Mouse (Mus musculus) liver, embryonic 16.5 days (tissue): ENCODE data around the gene Kcnn3. TPM values are rescaled to one million over a fixed set of nuclear protein-coding genes. Genes with fewer than 3 reads are reported as not detected.

Experiments used
- ATAC-seq: fragments of 200-750 bp; cut with Nextera tagmentation; 2 replicates; pipeline ENCODE4 v1.8.0; 2017; ENCODE audit warnings: low read depth, mild to moderate bottlenecking, moderate number of reproducible peaks, moderate library complexity
- H3K27ac ChIP-seq: fragments of 300-500 bp; sonication (generic); 2 replicates; pipeline ENCODE4 v1.5.1; 2014; ENCODE audit warnings: mild to moderate bottlenecking, low read length
- H3K27me3 ChIP-seq: fragments of 300-500 bp; sonication (generic); 2 replicates; pipeline ENCODE4 v1.6.1; 2014; ENCODE audit warnings: low read depth, low read length, mixed read lengths; ENCODE audit not compliant: control insufficient read depth, insufficient read depth
- H3K36me3 ChIP-seq: fragments of 300-500 bp; sonication (generic); 2 replicates; pipeline ENCODE4 v1.6.1; 2014; ENCODE audit warnings: mild to moderate bottlenecking; ENCODE audit not compliant: control insufficient read depth, insufficient read depth
- H3K4me1 ChIP-seq: fragments of 300-500 bp; sonication (generic); 2 replicates; pipeline ENCODE4 v1.6.1; 2014; ENCODE audit warnings: low read depth, low read length, mixed read lengths; ENCODE audit not compliant: control insufficient read depth
- H3K4me2 ChIP-seq: fragments of 300-500 bp; sonication (generic); 2 replicates; pipeline ENCODE4 v1.6.1; 2014; ENCODE audit warnings: low read depth, low read length, mixed read lengths
- H3K4me3 ChIP-seq: fragments of 300-500 bp; sonication (generic); 2 replicates; pipeline ENCODE4 v1.5.1; 2014; ENCODE audit warnings: low read depth, mild to moderate bottlenecking, low read length
- H3K9ac ChIP-seq: fragments of 300-500 bp; sonication (generic); 2 replicates; pipeline ENCODE4 v1.6.1; 2014; ENCODE audit warnings: low read depth, low read length
- H3K9me3 ChIP-seq: fragments of 300-500 bp; sonication (generic); replicated peaks from 2 replicates; pipeline ENCODE4 v1.6.1; 2016; ENCODE audit warnings: low read length; ENCODE audit not compliant: control insufficient read depth
- WGBS: fragments of 180-500 bp; shearing (Covaris S2); extraction: QIAGEN DNeasy Blood & Tissue Kit; methylation state at CpG from one replicate; pipeline ENCODE4 v1.1.7; 2014; ENCODE audit not compliant: insufficient replicate concordance; 5-methylcytosine and 5-hydroxymethylcytosine counted together
- polyA plus RNA-seq: library from polyadenylated mRNA; unstranded; fragments of >200 nt; fragmentation: Nextera tagmentation; extraction: Ambion mirVana; gene quantifications from 2 replicates; pipeline ENCODE4 v1.2.1, GENCODE M21; 2015

The Kcnn3 gene
- polyA plus RNA-seq, result 0.05 TPM in 1 of 2 replicates, not detected in the other

DNA sequence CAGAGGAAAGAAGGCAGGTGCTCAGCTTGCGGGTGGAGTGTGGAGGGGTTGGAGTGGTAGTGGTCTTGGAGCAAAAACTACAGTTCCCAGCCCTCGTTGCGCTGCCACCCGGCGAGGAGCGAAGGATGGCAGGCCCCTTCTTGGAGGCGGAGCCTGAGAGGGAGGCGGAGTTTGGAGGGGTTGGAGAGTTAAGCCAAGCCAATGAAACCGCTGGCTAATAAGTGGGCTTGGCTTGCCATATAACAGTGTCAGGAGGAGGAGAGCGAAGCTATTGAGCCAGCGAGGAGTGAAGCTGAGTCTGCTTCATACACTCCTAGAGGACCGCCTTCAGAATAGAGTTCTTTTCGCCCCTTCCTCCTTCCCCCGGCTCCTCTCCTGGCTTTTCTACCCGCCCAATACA, at the start of gene Kcnn3:
Gene Kcnn3 (plus strand): TSS at position 271 of the 400 bp plus-strand sequence.
- Histone ChIP-seq H3K9ac (no peak within 1 kb of the TSS), H3K4me1 (peaks cover 7% of the 10 kb centered on the region), H3K27me3 (peaks cover 41% of the 10 kb centered on the region), H3K4me2 (peak within 1 kb of the TSS; percentile 50), H3K9me3 (no peaks in the 10 kb centered on the region), H3K4me3 (0 out of 2 replicates have a peak within 1 kb of the TSS, but pooled peaks have one; percentile 13), H3K36me3 (no peaks in the 10 kb centered on the region), H3K27ac (no peak within 1 kb of the TSS)
- ATAC-seq, result peak; percentile 63; the same call in 1 of the 2 replicates
- 0% methylated on average over 15 of the region's 15 CpGs for WGBS

DNA sequence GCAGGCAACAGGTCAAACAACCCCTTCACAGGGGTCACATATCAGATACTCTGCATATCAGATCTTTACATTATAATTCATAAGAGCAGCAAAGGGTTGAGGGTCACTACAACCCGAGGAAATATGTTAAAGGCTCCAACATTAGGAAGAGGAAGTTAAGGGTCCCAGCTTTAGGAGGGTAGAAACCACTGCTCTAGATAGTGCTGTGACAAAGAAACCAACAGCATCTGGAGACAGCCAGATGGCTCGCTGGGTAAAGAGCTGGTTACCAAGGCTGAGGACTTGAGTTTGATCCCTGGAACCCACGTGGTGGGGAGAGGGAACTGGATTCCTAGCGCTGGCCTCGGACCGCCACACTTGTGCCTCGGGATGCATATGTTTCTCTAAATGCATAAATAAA, 47.7 kb upstream of the Kcnn3 start:
- H3K9ac ChIP-seq, result no peak overlapping the region
- H3K27me3 ChIP-seq, result no peaks in the 10 kb centered on the region
- no peak for ATAC-seq
- no peak overlapping the region for H3K4me2 ChIP-seq
- H3K4me3 ChIP-seq, result no peak overlapping the region
- H3K9me3 ChIP-seq, result no peaks in the 10 kb centered on the region
- H3K36me3 ChIP-seq, result no peaks in the 10 kb centered on the region
- WGBS, result 36% methylated on average over 7 of the region's 7 CpGs
- H3K27ac ChIP-seq, result no peak overlapping the region
- no peaks in the 10 kb centered on the region for H3K4me1 ChIP-seq

DNA sequence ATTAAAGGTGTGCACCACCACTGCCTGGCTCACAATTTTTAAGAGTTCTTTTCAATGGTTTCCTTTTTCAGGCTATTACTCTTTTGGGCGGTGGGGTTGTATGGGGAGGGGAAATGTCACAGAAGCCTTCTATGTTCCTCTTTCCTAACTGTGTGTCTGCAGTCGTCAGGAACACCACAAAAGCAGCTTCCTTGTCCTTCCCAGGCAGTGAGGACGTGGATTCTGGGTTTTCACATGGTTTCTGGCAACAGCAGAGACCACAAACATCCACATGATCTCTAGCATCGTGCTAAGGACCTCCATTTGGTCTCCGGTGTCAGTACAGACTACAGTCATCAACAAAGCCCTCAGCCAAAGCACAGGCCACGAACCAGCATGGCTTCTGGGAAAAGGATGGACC, 46.1 kb upstream of the Kcnn3 start:
- H3K27me3 ChIP-seq, result no peaks in the 10 kb centered on the region
- H3K4me2 ChIP-seq, result no peak overlapping the region
- no peak overlapping the region for H3K27ac ChIP-seq
- ATAC-seq, result no peak
- H3K9ac ChIP-seq, result no peak overlapping the region
- H3K9me3 ChIP-seq, result no peaks in the 10 kb centered on the region
- H3K4me1 ChIP-seq, result no peaks in the 10 kb centered on the region
- H3K4me3 ChIP-seq, result no peak overlapping the region
- WGBS, result 30% methylated on average over 6 of the region's 6 CpGs
- H3K36me3 ChIP-seq, result no peaks in the 10 kb centered on the region

GRCm38 (mm10) chr3:89479055-89479454, 40.9 kb upstream of the Kcnn3 start:
- no peak overlapping the region for H3K27ac ChIP-seq
- H3K4me1 ChIP-seq, result no peaks in the 10 kb centered on the region
- H3K4me2 ChIP-seq, result no peak overlapping the region
- ATAC-seq, result no peak
- no peaks in the 10 kb centered on the region for H3K36me3 ChIP-seq
- H3K9me3 ChIP-seq, result no peaks in the 10 kb centered on the region
- WGBS, result 70% methylated on average over 6 of the region's 6 CpGs
- H3K27me3 ChIP-seq, result no peaks in the 10 kb centered on the region
- H3K4me3 ChIP-seq, result no peak overlapping the region
- H3K9ac ChIP-seq, result no peak overlapping the region

GRCm38 (mm10) chr3:89481488-89481887, 38.5 kb upstream of the Kcnn3 start:
- no peaks in the 10 kb centered on the region for H3K27me3 ChIP-seq
- WGBS, result 38% methylated on average over 2 of the region's 2 CpGs
- no peaks in the 10 kb centered on the region for H3K4me1 ChIP-seq
- H3K27ac ChIP-seq, result no peak overlapping the region
- H3K9me3 ChIP-seq, result no peaks in the 10 kb centered on the region
- no peak overlapping the region for H3K9ac ChIP-seq
- no peak overlapping the region for H3K4me2 ChIP-seq
- no peak for ATAC-seq
- no peak overlapping the region for H3K4me3 ChIP-seq
- no peaks in the 10 kb centered on the region for H3K36me3 ChIP-seq

DNA sequence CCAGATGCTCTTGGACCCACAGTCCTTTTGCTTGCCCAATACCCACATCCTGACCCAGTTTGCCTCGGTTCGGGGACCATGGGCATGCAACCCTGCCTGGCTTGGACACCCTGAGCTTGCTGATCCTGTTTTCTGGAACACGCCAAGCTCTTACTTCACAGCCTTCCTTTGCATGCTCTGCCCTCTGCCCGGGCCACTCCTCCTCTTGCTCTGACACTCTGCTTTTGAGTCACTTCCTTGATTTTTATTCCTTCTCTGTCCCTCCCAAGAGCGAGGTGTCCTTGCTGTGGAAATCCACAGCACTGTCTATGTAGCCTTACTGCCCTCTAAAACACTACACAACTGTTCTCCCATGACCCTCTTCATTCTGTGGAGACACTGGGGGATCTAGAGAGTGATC, 37.7 kb upstream of the Kcnn3 start:
- no peak overlapping the region for H3K4me3 ChIP-seq
- H3K27me3 ChIP-seq, result no peaks in the 10 kb centered on the region
- no peaks in the 10 kb centered on the region for H3K36me3 ChIP-seq
- H3K4me2 ChIP-seq, result no peak overlapping the region
- H3K9ac ChIP-seq, result no peak overlapping the region
- ATAC-seq, result no peak
- no peak overlapping the region for H3K27ac ChIP-seq
- H3K4me1 ChIP-seq, result no peaks in the 10 kb centered on the region
- H3K9me3 ChIP-seq, result no peaks in the 10 kb centered on the region
- 57% methylated on average over 5 of the region's 5 CpGs for WGBS

DNA sequence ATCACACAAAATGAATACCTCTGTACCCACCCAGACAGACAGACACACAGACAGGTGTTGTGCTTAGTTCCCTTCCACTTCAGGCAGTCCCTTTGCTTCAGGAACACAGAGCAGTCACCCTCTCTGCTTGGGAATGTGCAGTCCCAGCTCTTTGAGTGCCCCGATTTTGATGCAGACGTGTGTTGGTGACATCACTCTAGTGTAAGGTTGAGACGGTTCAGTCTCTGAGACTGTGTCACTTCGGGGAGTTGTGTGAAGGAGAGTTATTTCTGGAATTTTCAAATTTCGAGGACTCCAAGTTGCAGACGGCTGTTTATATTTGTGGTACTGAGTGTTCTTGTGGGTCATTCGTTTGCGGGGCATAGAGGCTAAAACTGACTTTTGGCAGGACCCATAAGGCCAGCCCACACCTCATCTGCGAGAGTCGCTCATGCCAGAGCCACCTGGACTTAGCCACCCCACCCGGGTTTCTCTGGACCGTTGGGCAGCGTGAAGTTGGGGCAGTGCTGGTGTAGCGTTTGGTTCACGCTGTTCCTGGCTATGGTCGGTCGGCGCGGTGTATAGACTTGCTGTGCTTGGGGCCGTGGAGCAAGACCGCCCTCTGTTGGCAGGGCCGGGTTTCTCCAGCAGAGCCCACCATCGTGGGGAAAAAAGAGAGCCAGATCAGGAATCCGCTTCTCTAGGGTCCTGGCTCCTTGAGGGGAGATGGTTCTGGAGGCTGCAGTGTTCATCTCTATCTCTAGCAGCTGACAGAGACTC, 35.0 kb upstream of the Kcnn3 start:
- Histone ChIP-seq H3K4me3 (no peak overlapping the region), H3K9ac (no peak overlapping the region), H3K4me2 (peak overlapping the region; percentile 36; the same call in 1 of the 2 replicates), H3K27me3 (no peaks in the 10 kb centered on the region), H3K4me1 (no peaks in the 10 kb centered on the region; the same call in 1 of the 2 replicates), H3K36me3 (no peaks in the 10 kb centered on the region), H3K9me3 (no peaks in the 10 kb centered on the region), H3K27ac (no peak overlapping the region)
- 17% methylated on average over 24 of the region's 24 CpGs for WGBS
- peak; percentile 78 for ATAC-seq

DNA sequence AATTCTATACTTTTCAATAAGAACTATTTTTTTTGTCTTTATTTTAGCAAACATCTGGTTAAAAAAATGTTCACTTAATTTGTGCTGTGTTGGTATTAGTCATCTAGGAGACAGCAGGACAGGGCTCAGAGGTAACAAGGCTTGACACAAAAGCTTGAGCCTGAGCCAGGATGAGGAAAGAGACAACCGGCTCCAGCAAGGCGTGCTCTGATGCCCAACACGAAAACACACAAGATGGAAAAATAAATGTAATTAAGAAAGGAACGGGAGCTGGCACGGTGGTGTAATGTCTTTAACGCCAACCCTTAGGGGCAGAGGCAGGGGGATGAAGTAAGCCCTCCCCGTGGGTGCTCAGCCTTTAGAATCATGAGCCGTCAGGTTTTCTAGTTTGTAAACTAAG, 33.9 kb upstream of the Kcnn3 start:
- WGBS, result 72% methylated on average over 8 of the region's 8 CpGs
- H3K27me3 ChIP-seq, result no peaks in the 10 kb centered on the region

GRCm38 (mm10) chr3:89486916-89487702, 32.9 kb upstream of the Kcnn3 start:
- WGBS, result 59% methylated on average over 20 of the region's 20 CpGs
- no peak for ATAC-seq
- no peaks in the 10 kb centered on the region for H3K9me3 ChIP-seq
- H3K4me3 ChIP-seq, result no peak overlapping the region
- no peaks in the 10 kb centered on the region; the same call in 1 of the 2 replicates for H3K4me1 ChIP-seq
- H3K27me3 ChIP-seq, result no peaks in the 10 kb centered on the region
- no peak overlapping the region for H3K4me2 ChIP-seq
- no peak overlapping the region for H3K27ac ChIP-seq
- H3K9ac ChIP-seq, result no peak overlapping the region
- no peaks in the 10 kb centered on the region for H3K36me3 ChIP-seq

More for the DNA sequence above, 33.9 kb upstream of the Kcnn3 start:
- no peaks in the 10 kb centered on the region for H3K36me3 ChIP-seq
- H3K27ac ChIP-seq, result no peak overlapping the region
- no peak overlapping the region for H3K9ac ChIP-seq
- H3K4me3 ChIP-seq, result no peak overlapping the region
- no peak overlapping the region for H3K4me2 ChIP-seq
- ATAC-seq, result no peak
- no peaks in the 10 kb centered on the region for H3K9me3 ChIP-seq
- no peaks in the 10 kb centered on the region; the same call in 1 of the 2 replicates for H3K4me1 ChIP-seq
